Mouse (Mus musculus): ENCODE measurements at regions not wholly inside any gene's neighbourhood (a gene's known extent, or its start where the extent isn't known, plus 50 kb on each side); places are given as distances from the start of the nearest gene placed in this dataset.

DNA sequence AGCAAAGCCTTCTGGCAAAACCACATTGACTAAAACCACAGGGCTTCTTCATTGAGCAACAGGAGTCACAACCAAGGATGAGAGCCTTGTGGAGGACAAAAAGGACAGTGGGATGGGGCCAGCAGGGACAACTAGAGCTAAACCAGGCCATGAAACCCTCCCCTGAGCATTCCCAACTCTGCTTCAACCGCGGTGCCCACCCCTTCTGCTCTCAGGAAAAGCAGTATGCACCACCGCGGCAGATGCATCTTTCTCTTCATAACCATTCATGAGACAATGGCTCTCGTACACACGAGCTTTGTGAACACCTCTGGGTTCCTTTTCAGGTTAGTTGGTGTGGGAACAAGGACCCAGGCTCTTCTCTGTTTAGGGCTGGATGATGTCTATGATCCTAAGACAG, 166.0 kb upstream of the Lef1 start:
- DNase-seq (ENCODE audit: low spot score) = no peak
- intact Hi-C loops (cut with DNase I) = no loop called here

- intact Hi-C loops (cut with DNase I) = no loop called here
Observed at GRCm38 (mm10) chr3:130942947-130943630, 167.2 kb upstream of the Lef1 start.

DNA sequence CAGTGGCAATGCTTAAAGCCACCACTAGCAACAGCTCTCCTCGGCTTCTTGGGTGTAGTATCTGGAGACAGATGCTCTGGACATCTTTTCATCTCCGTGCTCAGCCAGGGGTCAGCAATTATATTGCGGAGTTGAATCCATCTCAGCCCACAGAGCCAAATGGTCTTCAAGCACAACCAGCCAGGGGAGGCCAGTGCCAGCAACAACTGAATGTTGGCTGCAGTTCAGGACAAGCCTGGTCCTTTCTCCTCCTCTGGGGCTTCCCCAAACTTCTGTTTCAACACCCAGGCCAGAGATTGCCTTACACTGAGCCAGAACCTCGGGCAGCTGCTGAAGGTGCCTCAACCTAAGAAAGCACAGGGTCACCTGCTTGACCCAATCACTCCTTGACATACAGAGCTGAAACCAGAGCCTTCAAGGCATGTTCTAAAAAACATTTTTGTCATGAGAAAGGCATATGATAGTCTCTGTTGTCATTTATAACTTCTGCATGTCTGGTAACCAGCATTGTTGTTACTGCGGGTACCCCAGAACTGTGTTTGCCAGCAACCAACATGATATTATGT, 169.9 kb upstream of the Lef1 start:
- intact Hi-C loops (cut with DNase I) = no loop called here
- no peak for DNase-seq (ENCODE audit: low spot score)

More at GRCm38 (mm10) chr3:130942947-130943630, 167.2 kb upstream of the Lef1 start:
- DNase-seq (ENCODE audit: low spot score) = no peak

DNA sequence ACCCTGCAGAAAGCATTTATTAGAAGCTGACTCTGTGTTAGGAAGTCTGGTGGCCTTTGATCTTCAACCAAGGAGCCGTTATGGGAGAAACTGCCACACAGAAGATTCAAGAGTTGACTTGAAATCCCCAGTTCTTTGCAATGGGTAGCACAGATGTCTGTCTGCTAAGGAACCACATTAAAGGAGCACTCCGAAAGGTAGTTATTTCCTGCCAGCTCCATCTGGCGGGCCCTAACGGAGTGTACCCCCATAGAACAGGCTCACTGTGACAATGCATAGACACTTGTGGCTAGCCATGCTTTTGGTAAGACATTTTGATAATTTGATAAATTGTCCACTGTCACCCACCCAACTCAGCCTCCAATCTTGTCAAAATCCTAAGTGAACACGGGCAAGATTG, 173.3 kb upstream of the Lef1 start:
- intact Hi-C loops (cut with DNase I) = no loop called here

DNA sequence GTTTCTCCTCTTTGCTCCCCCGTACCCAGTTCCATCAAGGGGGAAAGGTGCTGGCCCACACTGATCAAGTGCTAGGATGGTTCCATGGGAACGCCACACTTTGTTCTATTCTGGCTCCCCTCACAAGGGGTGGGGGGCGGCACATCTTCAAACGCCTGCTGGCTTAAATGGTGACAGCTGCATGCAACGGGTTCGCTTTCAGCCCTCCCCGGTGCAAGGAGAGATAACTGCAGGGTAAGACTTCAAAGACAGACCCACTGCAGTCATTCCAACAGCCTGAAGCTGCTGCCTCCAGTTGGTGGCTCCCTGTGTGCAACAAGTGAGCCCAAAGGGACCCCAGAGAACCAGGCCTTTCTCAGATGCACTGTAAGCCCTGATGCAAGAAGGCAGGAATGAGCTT, 173.9 kb upstream of the Lef1 start:
- DNase-seq (ENCODE audit: low spot score) = no peak
- intact Hi-C loops (cut with DNase I) = no loop called here

More for the DNA sequence above, 173.3 kb upstream of the Lef1 start:
- DNase-seq (ENCODE audit: low spot score) = no peak

GRCm38 (mm10) chr3:130935926-130936315, 174.3 kb upstream of the Lef1 start:
- DNase-seq (ENCODE audit: low spot score) = no peak
- intact Hi-C loops (cut with DNase I) = no loop called here

DNA sequence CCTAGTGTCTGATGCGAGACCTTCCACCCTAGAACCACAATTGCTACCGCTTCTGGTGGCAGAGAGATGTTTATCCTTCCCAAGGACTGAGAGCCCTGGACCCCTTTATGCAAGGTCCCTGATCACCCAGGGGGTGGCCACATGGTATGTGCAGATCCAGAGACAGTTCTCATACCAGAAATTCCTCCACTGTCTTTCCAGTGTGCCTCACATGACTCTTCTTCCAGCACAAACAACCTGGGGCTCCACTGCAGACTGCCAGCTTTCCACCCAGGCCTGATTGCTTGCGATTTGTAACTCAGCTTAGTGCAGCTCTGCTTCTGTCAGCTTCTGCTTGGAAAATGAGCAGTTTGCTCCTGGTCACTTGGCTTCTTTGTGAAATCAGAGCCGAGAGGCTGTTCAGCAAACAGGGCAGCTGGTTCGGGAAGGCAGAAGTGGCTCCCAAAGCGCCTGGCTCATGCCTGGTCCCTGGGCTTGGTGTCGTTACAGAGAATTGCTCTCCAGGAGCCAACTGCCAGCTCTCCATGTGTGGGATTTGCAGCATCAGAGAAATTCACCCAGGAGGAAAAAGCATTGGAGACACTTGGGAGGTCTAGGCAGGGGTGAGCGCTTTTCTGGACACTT, 174.9 kb upstream of the Lef1 start:
- DNase-seq (ENCODE audit: low spot score) = no peak

GRCm38 (mm10) chr3:130932723-130933122, 177.5 kb upstream of the Lef1 start:
- intact Hi-C loops (cut with DNase I) = no loop called here
- no peak for DNase-seq (ENCODE audit: low spot score)

More for the DNA sequence above, 174.9 kb upstream of the Lef1 start:
- intact Hi-C loops (cut with DNase I) = no loop called here

- no peak for DNase-seq (ENCODE audit: low spot score)
- intact Hi-C loops (cut with DNase I) = no loop called here
Observed at GRCm38 (mm10) chr3:130932226-130932625, 178.0 kb upstream of the Lef1 start.

GRCm38 (mm10) chr3:130925000-130925399, 185.3 kb upstream of the Lef1 start:
- DNase-seq (ENCODE audit: low spot score) = no peak
- intact Hi-C loops (cut with DNase I) = no loop called here

DNA sequence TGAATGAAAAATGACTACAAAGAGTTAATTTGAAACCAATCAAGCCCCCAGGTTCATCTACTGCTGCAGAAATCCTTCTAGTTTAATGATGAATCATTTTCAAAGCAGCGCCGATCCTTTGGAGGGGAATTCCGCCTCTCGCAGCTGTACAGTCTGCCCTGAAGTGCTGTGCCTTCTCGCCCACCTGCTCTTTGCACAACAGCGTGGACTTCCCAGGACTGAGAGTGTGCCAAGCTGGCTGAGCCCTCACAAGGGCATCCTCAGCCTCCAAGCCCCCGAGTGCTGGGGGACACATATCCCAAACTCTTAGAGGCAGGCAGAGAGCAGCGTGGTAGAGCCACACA, 186.7 kb upstream of the Lef1 start:
- intact Hi-C loops (cut with DNase I) = no loop called here
- DNase-seq (ENCODE audit: low spot score) = no peak

- DNase-seq (ENCODE audit: low spot score) = no peak
- intact Hi-C loops (cut with DNase I) = no loop called here
Observed at GRCm38 (mm10) chr3:130922812-130923614, 187.3 kb upstream of the Lef1 start.

DNA sequence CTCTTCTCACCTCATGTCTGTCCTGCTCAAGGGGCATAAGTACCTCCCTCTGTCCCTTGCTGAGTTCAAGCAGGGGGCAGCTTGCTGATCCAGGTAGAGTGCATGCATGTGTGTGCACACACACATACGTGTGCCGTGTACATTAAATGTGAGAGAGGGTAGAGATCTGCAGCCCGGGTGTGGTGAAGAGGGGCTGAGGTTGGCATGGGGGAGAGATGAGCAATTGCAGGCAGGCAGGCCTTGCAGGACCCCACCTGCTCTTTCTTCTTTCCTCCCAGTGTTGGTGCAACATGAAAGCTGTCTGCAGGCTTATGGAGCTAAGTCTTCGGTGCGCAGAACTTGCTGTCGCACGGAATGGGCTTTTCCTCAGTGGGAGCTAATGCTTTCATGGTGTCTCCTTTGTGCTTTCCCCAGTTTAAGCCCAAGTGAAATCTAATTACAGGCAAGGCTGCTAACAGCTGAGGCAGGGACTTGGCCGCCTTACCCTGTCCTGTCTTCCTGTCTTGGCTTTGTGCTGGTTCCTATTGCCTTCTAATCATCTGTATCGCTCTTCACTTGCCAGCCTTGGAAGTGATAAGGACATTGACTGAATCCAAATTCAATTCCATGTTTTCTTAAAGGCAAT, 188.5 kb upstream of the Lef1 start:
- intact Hi-C loops (cut with DNase I) = no loop called here
- no peak for DNase-seq (ENCODE audit: low spot score)

- DNase-seq (ENCODE audit: low spot score) = no peak
- intact Hi-C loops (cut with DNase I) = no loop called here
Observed at GRCm38 (mm10) chr3:130913812-130914211, 183.6 kb upstream of the Rpl34 start.

DNA sequence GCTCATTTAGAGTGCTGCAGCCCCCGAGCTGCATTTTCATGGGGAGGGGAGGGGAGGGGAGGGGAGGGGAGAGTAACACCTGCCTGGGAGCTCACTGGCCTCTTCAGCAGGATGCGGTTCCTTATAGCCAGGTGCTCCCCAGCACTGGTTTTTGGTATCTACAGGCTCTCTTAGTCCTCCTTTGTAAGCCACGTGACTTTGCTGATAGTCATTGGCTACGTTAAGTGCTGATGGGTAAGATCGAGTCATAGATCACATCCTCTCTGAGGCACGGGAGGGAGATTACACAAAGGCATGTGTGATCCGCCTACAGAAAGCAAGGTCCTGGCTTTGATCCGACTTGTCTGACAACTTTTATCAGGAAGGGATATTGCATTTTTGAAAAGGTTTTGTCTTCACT, 174.9 kb upstream of the Rpl34 start:
- intact Hi-C loops (cut with DNase I) = no loop called here
- no peak for DNase-seq (ENCODE audit: low spot score)

GRCm38 (mm10) chr3:130903329-130903728, 173.1 kb upstream of the Rpl34 start:
- intact Hi-C loops (cut with DNase I) = no loop called here

DNA sequence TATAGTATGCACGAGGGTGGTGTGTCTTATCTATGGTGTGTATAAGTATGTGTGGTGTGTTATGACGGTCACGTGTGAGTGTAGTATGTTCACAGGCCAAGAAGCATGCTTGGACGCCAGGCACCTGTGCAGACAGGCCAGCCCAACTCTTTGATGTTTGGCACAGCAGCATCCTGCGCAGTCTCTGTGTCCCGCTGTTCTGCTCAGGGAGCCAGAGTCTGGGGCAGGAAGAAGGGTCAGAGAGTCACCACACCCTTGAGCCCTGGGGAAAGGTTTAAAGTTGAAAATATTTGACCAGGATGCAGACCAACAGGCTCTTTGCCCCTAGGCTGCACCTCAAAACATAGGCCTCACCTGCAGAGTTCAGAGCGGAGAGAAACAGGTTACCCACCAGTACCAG, 172.2 kb upstream of the Rpl34 start:
- DNase-seq (ENCODE audit: low spot score) = no peak
- intact Hi-C loops (cut with DNase I) = no loop called here

More at GRCm38 (mm10) chr3:130903329-130903728, 173.1 kb upstream of the Rpl34 start:
- no peak for DNase-seq (ENCODE audit: low spot score)

DNA sequence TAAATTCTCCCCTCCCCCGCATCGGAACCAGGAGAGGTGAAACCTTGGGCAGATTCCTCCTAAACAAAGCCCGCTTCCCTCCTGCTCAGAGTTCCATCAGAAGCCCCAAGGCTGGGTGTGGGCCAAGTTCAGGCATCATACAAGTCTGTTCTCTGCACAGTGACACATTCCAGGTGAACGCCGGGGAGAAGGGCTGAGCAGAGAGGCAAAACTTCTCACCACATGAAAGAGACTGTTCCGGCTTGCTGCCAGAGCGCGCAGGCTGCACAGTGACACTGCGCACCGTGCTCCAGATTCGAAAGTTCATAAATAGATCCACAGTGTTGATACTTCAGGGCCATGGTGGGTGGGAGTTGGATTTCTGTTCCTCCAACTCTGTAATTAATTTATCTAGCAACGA, 171.1 kb upstream of the Rpl34 start:
- no peak for DNase-seq (ENCODE audit: low spot score)
- intact Hi-C loops (cut with DNase I) = no loop called here

DNA sequence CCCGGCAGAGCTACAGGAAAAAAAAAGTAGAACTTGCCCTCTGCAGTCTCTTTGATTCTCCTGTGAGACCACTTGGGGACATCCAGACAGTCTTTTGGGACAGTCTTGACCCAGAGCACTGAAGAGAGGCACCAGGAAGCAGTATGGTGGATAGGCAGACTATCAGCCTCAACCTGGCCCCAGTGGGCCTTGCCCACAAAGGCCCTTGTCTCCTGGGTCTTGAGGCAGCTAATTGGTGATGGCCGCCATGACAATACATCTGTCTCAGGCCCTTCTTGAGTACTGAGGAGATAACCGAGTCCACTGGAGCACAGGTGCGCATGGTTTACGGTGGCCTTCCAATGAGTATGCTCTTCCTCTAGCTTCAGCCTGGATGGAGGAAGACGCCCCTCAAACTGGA, 170.6 kb upstream of the Rpl34 start:
- intact Hi-C loops (cut with DNase I) = no loop called here

DNA sequence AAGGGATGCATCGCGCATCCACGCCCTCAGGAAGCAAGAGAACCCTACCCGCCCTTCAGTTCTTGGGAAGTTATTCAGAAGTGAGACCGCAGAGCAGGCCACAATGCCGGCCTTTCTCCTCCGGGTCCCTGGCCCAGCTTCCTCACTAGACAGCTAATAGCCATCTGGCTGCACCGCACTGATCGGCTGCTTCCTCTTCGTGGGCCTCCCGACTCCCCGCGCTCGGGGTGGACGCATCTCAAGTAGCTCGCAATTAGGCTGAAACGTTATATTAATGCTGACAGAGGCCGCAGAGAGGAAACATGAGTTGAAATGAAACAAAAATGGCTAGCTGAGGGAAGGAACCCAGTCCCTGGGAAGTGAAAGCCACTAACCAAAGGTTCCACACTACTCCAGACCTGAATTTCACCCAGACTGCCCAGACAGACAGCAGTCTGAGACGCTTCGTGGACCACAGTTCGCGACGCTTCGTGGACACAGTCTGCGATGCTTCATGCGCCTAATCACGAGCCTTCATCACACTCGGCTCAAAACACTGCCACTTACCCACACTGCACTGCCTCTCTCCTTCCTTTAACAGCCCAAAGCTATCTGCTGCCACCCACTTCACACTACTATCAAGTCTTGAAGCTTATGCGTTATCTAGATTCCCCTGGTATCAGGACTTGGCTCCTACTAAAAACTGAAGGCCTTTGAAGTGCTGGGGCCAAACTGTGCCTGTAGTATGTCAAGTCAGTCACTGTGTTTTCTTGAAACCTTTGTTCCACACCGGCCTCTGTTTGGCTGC, 170.0 kb upstream of the Rpl34 start:
- no peak for DNase-seq (ENCODE audit: low spot score)
- intact Hi-C loops (cut with DNase I) = no loop called here

More for the DNA sequence above, 170.6 kb upstream of the Rpl34 start:
- no peak for DNase-seq (ENCODE audit: low spot score)
